Mouse (Mus musculus) mammary gland, adult 2 months (tissue): ENCODE measurements around the gene Smim14. TPM values are rescaled to one million over a fixed set of nuclear protein-coding genes. Genes with fewer than 3 reads are reported as not detected.

ENCODE experiments used
- polyA plus RNA-seq: library from polyadenylated mRNA; depleted of rRNA; stranded (reverse); fragments of >200 nt; gene quantifications from 2 replicates; pipeline ENCODE4 v1.2.3, GENCODE M21; 2012; ENCODE audit warnings: low replicate concordance; rRNA removed

Gene Smim14
- 125 and 133 TPM in 2 replicates for polyA plus RNA-seq

DNA sequence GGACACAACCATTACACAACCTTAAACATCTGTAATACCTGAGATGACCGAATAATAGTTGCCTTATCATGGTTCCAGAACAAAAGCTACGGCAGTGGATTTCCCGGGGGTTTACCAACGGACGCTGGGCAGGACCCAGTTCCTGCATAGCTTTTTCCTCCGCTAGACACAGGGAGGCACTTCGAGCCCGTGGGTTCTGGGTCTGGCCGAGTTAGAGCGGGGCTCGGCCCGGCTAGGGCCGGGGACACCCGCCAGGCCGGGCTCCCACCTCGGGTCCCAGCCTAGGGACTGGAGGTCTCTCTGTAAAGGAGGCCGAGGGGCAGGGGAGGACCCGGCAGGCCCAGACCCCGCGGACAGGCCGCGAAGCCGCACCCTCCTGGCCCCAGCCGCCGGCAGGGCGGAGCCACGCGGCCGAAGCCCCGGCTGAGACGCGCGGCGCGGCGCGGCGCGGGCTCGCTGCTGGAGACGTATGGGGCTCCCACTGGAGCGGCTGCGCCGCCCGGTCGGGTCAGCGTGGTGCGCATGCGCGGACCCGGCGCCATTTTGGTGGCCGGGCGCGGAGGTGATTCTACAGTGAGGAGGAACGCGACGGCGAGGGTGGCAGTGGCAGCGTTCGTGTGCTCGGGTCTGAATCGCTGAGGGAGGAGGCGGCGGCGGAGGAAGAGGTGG lies at the start of gene Smim14, which contains the start of gene Ube2k:
Gene Smim14 (minus strand): TSS at position 434 of the 669 bp plus-strand sequence.
Gene Ube2k (plus strand): TSS at position 483 of the 669 bp plus-strand sequence.

DNA sequence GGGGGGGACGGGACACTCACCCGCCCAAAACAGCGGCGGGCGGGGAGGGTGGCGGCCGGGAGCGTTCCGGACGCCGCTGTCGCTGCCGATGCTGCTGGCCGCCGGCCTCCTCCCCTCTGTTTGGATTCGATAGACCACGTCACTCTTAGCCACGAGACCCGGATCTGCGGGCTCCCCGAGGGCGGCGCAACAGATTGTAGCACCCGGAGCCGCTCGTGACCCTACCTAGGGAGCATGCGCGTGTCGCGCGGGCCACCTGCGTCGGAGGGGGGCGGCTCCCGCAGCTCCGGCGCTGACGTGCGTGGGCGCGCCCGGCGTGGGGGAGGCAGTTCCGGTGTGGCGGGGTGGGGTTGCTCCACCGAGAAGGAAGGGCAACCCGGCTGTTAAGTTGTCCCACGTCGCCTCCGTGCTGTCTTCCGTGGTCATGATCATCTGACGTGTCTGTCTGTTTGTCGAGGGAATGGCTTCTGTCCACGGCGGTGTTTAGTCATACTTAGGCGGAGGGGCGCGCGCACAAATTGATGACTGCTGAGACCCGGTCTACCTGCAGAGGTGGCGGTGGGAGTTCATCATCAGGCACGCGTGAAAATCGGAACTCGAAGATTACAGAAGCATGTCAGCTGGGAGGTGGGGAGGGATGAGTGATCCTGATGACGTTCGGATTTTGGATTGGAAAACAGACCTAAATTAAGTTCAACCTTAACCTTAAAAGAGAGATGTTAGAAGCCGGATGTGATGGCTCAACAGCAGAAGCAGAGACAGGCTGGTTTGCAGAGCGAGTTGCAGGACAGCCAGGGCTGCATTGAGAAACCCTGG lies 44.1 kb downstream of the Smim14 start, which contains the start of gene Gm43552:
Gene Gm43552 (minus strand): TSS at position 118 of the 816 bp plus-strand sequence.

DNA sequence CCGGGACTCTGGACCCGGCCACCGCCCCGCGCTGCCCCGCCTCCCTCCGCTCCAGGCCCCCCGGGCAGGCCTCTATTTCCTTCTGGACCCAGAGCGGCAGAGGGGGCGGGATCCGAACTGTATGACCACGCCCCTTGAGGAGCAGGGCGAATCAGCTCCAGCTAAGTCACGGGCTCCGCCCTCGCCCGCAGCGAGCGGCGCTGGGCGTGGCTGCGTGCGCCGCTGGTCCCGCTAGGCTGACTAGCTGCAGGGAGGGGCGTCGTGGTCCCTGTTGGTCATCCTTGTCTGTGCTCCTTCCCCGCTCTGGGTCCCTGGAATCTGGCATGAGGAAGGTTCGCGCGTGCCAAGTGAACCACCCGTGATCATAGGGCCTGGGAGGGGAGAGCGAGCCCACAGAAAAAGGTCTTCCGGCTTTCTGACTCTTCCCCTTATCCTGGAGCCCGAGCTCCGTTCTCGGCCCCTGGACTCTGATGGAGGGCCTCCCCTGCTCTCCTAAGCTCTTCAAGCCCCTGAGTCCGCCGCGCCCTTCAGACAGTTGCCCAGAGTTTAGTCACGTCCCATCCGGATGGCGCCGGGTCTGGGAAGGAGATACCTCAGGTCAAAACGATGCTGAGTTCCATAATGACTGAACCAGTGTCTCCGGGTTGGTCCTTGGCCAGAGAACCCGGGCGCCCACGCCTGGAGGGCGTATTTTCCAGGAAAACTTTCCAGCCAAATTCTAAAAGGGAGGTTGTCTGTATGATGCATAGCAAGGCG lies 101.0 kb downstream of the Smim14 start, which contains the start of gene Ugdh:
Gene Ugdh (minus strand): TSS at position 144 of the 756 bp plus-strand sequence.

Other genes starting within 250 kb of the Smim14 start
- gene Rfc1, start 201.5 kb downstream of the Smim14 start, polyA plus RNA-seq, result 10.0 and 14.3 TPM in 2 replicates
- gene Klb, start 188.9 kb downstream of the Smim14 start, polyA plus RNA-seq, result 22.1 and 26.4 TPM in 2 replicates
- gene Rpl9, start 145.7 kb downstream of the Smim14 start, polyA plus RNA-seq, result 149 and 322 TPM in 2 replicates
- 8.1 and 16.4 TPM in 2 replicates for gene Lias, start 145.7 kb downstream of the Smim14 start, polyA plus RNA-seq
- 11.1 and 20.9 TPM in 2 replicates for gene Ugdh, start 101.2 kb downstream of the Smim14 start, polyA plus RNA-seq
- not detected in 2 replicates for gene Gm43552, start 44.4 kb downstream of the Smim14 start, polyA plus RNA-seq
- 10.1 and 21.4 TPM in 2 replicates for gene Ube2k, start within 50 bp of the Smim14 start, polyA plus RNA-seq
- 9.2 and 25.1 TPM in 2 replicates for gene Pds5a, start 161.1 kb upstream of the Smim14 start, polyA plus RNA-seq
- gene N4bp2, start 226.3 kb upstream of the Smim14 start, polyA plus RNA-seq, result 3.4 and 6.8 TPM in 2 replicates